18 mouse cellular contexts compared by ENCODE assay signal in genomic region chr3:34646169-34646568, GRCm38 (mm10). TPM values are rescaled to one million over a fixed set of nuclear protein-coding genes. Genes with fewer than 3 reads are reported as not detected.
DNase-seq lines count a peak whose midpoint lies in the region; ATAC-seq and TF ChIP-seq lines count a peak whose summit lies in the region.
"Had no signal": no experiment of that assay in that cellular context is flagged by ENCODE, and none has a peak within 500 bp of the region (broad histone marks: within the 10 kb centered on the region; RNA-seq: fewer than 3 reads in every experiment).

No protein-coding gene starts in this region.

- H3K4me1 ChIP-seq in hindbrain, embryonic 12.5 days: peaks cover 38% of the 10 kb centered on the region
- H3K4me1 ChIP-seq in midbrain, postnatal 0 days (ENCODE audit: insufficient read depth, low read length): no peaks in the 10 kb centered on the region

- WGBS in hindbrain, embryonic 12.5 days: 4% methylated on average over 10 of the region's 10 CpGs
- WGBS in midbrain, postnatal 0 days: 9% methylated on average over 10 of the region's 10 CpGs

- no peak overlapping the region for H3K9ac ChIP-seq in hindbrain, embryonic 12.5 days
- H3K9ac ChIP-seq in midbrain, postnatal 0 days (replicated peaks; ENCODE audit: low read length, poor library complexity, severe bottlenecking): no peak overlapping the region
- H3K9ac ChIP-seq: heart, embryonic 12.5 days; hindbrain, embryonic 15.5 days; kidney, embryonic 15.5 days; limb, embryonic 13.5 days; liver, postnatal 0 days had no signal

- no peak overlapping the region for H3K27ac ChIP-seq in hindbrain, embryonic 12.5 days
- H3K27ac ChIP-seq in midbrain, postnatal 0 days (ENCODE audit: low read depth, low read length): peak overlapping the region; percentile 14; the same call in 1 of the 2 replicates
- H3K27ac ChIP-seq: gastrocnemius, adult 2 months; hindbrain, embryonic 15.5 days; kidney, embryonic 15.5 days; limb, embryonic 13.5 days had no signal

- intact Hi-C loops in left cerebral cortex, postnatal 4 days (cut with DNase I): loop anchor here (2.0 to 5.0 kb wide), 3 partner anchors 413 to 926 kb away; no protein-coding TSS in a partner anchor

- no peaks in the 10 kb centered on the region for H3K36me3 ChIP-seq in hindbrain, embryonic 12.5 days
- no peaks in the 10 kb centered on the region for H3K36me3 ChIP-seq in midbrain, postnatal 0 days (ENCODE audit: insufficient read depth, low read length)
- H3K36me3 ChIP-seq: heart, embryonic 12.5 days; hindbrain, embryonic 15.5 days; kidney, embryonic 15.5 days; limb, embryonic 13.5 days had no signal

- DNase-seq in ES-CJ7 (ENCODE audit: low read depth, low spot score): peak; percentile 81
- DNase-seq in embryo, embryonic 10.5 days (ENCODE audit: low spot score): peak; percentile 56
- DNase-seq in midbrain, postnatal 0 days (ENCODE audit: low spot score): no peak
- DNase-seq in left cerebral cortex, postnatal 4 days: no peak
- no peak for DNase-seq in layer of hippocampus, adult 9-11 months
- DNase-seq: adrenal gland, postnatal 14 days; gastrocnemius, adult 2 months; liver, postnatal 0 days; right cerebral cortex, postnatal 14 days had no signal

- H3K27me3 ChIP-seq in hindbrain, embryonic 12.5 days: peaks cover 48% of the 10 kb centered on the region
- peaks cover 30% of the 10 kb centered on the region for H3K27me3 ChIP-seq in midbrain, postnatal 0 days (ENCODE audit: insufficient read depth, low read length)

- no peak overlapping the region for H3K4me3 ChIP-seq in hindbrain, embryonic 12.5 days
- H3K4me3 ChIP-seq in midbrain, postnatal 0 days (ENCODE audit: low read depth, low read length): no peak overlapping the region
- H3K4me3 ChIP-seq: gastrocnemius, adult 2 months; heart, embryonic 12.5 days; hindbrain, embryonic 15.5 days; kidney, embryonic 15.5 days; limb, embryonic 13.5 days had no signal

- ATAC-seq in hindbrain, embryonic 12.5 days (ENCODE audit: low FRiP score): no peak
- ATAC-seq in midbrain, postnatal 0 days (ENCODE audit: low FRiP score): no peak
- no peak for ATAC-seq in cerebellum, adult (ENCODE audit: insufficient number of reproducible peaks, low FRiP score, low TSS enrichment)
- ATAC-seq: CD4-positive, CD25-positive, alpha-beta regulatory T cell, adult 4 months; liver, postnatal 0 days had no signal

- no peak for TF ChIP-seq CTCF in midbrain, postnatal 0 days (IDR thresholded peaks at IDR 0.05)

- no peaks in the 10 kb centered on the region for H3K9me3 ChIP-seq in hindbrain, embryonic 12.5 days (replicated peaks)
- no peaks in the 10 kb centered on the region for H3K9me3 ChIP-seq in midbrain, postnatal 0 days (ENCODE audit: low read length)
- H3K9me3 ChIP-seq: heart, embryonic 12.5 days; hindbrain, embryonic 15.5 days; kidney, embryonic 15.5 days; limb, embryonic 13.5 days had no signal

- 0 out of 2 replicates have a peak overlapping the region, but pooled peaks have one; percentile 11 for H3K4me2 ChIP-seq in hindbrain, embryonic 12.5 days (replicated peaks)
- 0 out of 2 replicates have a peak overlapping the region, but pooled peaks have one; percentile 1 for H3K4me2 ChIP-seq in midbrain, postnatal 0 days (ENCODE audit: low read depth, low read length, poor library complexity, severe bottlenecking)
- H3K4me2 ChIP-seq: heart, embryonic 12.5 days; hindbrain, embryonic 15.5 days; kidney, embryonic 15.5 days; limb, embryonic 13.5 days had no signal

RNA-seq across cellular contexts. Expression of gene Sox2, which starts 4.0 kb away (rescaled TPM):
- polyA plus RNA-seq in hindbrain, embryonic 12.5 days (2016; fragmentation: Nextera tagmentation; extraction: Ambion mirVana): 37.3 and 39.5 TPM in 2 replicates
- 77.8 and 79.1 TPM in 2 replicates for total RNA-seq in midbrain, postnatal 0 days (2014; rRNA removed)
- polyA plus RNA-seq in midbrain, postnatal 0 days (2015; fragmentation: Nextera tagmentation; extraction: Ambion mirVana): 21.6 and 29.7 TPM in 2 replicates
- total RNA-seq in left cerebral cortex, postnatal 4 days (2021): 10 to 100 TPM; 55.8 to 59.3 TPM
- total RNA-seq: common myeloid progenitor, adult 5-6 weeks; gastrocnemius, adult 2 months; megakaryocyte progenitor cell, adult 5-6 weeks had no signal
- polyA plus RNA-seq: CD4-positive, CD25-positive, alpha-beta regulatory T cell, adult 4 months; liver, postnatal 0 days had no signal

Comparison
In these comparisons a context has a peak if more than half of its experiments do, and no peak if none do; other contexts are left out.
1. DNase-seq: peak in ES-CJ7 (single experiment) and embryo, embryonic 10.5 days (single experiment); none in midbrain, postnatal 0 days (single experiment), left cerebral cortex, postnatal 4 days (single experiment) and layer of hippocampus, adult 9-11 months (single experiment).